Mouse (Mus musculus) inflammation-experienced regulatory T-cells (primary cell): ENCODE measurements around the gene Slc2a3. TPM values are rescaled to one million over a fixed set of nuclear protein-coding genes. Genes with fewer than 3 reads are reported as not detected.

Experiments used
- polyA plus RNA-seq, 2 experiments: library from polyadenylated mRNA; unstranded; fragments of 100-300 nt; shearing (Covaris generic); gene quantifications; one replicate each; pipeline ENCODE4 v1.2.1; 2017

Gene Slc2a3
- polyA plus RNA-seq, result 10 to 100 TPM; 46.6 to 85.9 TPM

DNA sequence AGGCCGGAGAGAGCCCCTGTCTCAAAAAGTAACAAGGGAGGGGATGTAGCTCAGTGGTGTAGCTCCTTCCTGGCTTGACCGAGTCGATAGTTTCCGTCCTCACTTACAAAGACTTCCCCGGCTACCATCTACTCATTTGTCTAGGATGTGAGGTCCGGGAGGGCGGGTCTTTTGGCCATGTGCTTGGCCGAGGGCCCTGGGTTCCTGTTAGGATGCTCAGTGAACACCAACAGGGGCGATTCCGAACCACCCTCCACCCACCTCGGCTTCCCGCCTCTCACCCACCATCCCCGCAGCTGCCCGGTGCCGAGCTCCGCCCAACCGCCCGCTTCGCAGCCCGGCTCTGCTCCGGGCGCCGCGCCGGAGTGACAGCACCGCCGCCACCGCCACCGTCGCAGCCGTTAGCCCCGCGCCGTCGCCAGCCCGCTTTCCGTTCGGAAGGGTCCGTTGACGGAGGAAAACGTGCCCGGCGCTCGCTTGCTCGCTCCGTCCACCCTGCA is at the start of gene Slc2a3:
Gene Slc2a3 (minus strand): TSS at position 340 of the 500 bp plus-strand sequence.

DNA sequence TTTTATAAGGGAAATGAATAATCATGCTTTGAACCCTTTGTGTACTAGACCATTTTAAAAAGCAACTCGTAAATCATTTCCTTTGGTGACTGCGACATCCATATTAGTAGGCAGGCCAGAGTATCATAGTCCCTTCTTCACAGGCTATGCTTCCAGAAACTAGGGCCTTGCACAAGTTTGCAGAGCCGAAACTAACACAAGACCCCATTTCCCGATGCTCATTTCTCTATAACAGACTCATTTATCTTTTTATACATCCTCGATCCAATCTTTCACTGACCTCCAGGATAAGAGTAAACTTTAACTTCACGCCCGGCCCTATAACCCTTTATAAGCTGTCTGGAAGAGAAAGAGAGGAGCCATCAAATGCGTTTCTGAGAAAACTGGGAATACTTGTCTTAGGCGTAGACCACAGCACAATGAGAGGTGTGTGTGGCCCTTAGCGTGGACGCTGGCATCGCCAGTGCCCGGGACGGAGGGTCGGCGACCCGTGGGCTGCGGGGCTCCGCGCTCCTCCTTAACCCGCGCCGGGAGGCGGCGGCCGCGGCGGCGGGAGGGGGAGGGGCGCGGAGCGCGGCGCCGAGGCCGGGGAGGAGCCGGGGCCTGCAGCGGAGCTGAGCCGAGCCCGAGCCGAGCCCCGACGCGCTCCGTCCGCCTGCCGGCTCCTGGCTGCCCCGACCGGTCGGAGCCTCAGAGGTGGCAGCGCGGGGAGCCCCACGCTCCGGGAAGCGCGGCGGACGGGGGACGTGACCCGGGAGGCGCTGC is 18.0 kb upstream of the Slc2a3 start, which contains the start of gene Foxj2:
Gene Foxj2 (plus strand): TSS at position 609 of the 765 bp plus-strand sequence.

DNA sequence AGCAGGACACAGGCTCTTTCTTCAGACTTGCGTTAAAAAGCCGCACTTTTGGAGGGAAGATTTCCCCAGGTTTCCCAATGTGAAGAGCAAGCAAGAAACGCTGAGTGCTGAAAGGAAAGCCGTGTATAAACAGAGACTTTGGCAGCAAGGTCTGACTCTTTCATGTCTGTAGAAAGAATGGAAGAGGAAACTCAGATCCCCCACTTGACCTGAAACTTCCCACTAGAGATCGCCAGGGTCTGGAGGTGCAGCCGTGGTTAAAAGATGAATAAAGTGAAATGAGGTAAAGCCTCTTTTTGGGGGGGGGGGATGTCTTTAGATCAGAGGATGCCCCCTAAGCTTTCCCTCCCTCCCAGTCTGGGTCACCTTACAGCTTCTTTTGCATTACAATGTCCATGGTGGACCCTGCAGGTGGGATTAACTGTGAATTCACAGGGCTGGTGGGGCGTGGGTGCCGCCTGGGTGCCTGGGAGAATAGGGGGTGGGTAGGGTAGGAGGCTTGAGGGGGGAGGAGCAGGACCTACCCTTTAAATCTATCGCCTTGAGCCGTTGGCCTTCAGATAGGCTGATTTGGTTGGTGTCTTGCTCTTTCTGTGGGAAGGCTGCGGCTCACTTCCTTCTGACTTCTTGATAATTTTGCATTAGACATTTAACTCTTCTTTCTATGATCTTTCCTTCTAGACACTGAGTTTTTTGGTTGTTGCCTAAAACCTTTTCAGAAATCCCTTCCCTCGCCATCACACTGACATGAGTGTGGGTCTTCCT is 94.2 kb downstream of the Slc2a3 start, which contains the start of gene Nanog:
Gene Nanog (plus strand): TSS at position 454 of the 765 bp plus-strand sequence.

Other genes starting within 250 kb of the Slc2a3 start
- under 1 TPM in 1 of 2 experiments, not detected in 1; 0.40 TPM for gene Aicda, start 247.8 kb downstream of the Slc2a3 start, polyA plus RNA-seq
- gene Apobec1, start 199.2 kb downstream of the Slc2a3 start, polyA plus RNA-seq, result 10 to 100 TPM; 20.4 to 24.8 TPM
- gene Gdf3, start 191.6 kb downstream of the Slc2a3 start, polyA plus RNA-seq, result not detected
- gene Dppa3, start 175.2 kb downstream of the Slc2a3 start, polyA plus RNA-seq, result not detected
- under 1 TPM; 0.11 to 0.23 TPM for gene Nanog, start 94.2 kb downstream of the Slc2a3 start, polyA plus RNA-seq
- gene Foxj2, start 18.3 kb upstream of the Slc2a3 start, polyA plus RNA-seq, result 10 to 100 TPM; 36.6 to 36.7 TPM
- under 1 TPM in 1 of 2 experiments, not detected in 1; 0.30 TPM for gene C3ar1, start 54.5 kb upstream of the Slc2a3 start, polyA plus RNA-seq
- 10 to 100 TPM; 22.9 to 34.7 TPM for gene Necap1, start 72.8 kb upstream of the Slc2a3 start, polyA plus RNA-seq
- under 1 TPM; 0.27 to 0.95 TPM for gene Clec4a1, start 120.2 kb upstream of the Slc2a3 start, polyA plus RNA-seq
- 1 to 10 TPM in 1 of 2 experiments, not detected in 1; 1.1 TPM for gene Clec4a3, start 150.9 kb upstream of the Slc2a3 start, polyA plus RNA-seq
- gene Clec4a4, start 188.7 kb upstream of the Slc2a3 start, polyA plus RNA-seq, result not detected
- not detected for gene Clec4b1, start 248.3 kb upstream of the Slc2a3 start, polyA plus RNA-seq